Mouse (Mus musculus) CH12.LX (cell line): ENCODE data around the gene Hnrnpa0. TPM values are rescaled to one million over a fixed set of nuclear protein-coding genes. Genes with fewer than 3 reads are reported as not detected.

Source experiments
- DNase-seq: peaks from one replicate; pipeline ENCODE4 v3.0.0-alpha.2; 2013; ENCODE audit errors: extremely low read depth
- H3K27ac ChIP-seq: 2 replicates; pipeline ENCODE4 v1.5.1; 2012; ENCODE audit warnings: low read depth, mild to moderate bottlenecking, control low read depth, moderate library complexity; ENCODE audit not compliant: insufficient read depth
- H3K27me3 ChIP-seq: replicated peaks from 2 replicates; pipeline ENCODE3; 2012; ENCODE audit warnings: inconsistent platforms
- H3K36me3 ChIP-seq, 2 experiments: replicated peaks in 1 of 2; 2 replicates each; pipeline versions ENCODE3 to v1.6.1; 2012; ENCODE audit warnings: inconsistent platforms in 1 of 2, low read length in 1 of 2, mild to moderate bottlenecking in 1 of 2, mixed read lengths in 1 of 2, moderate library complexity in 1 of 2; ENCODE audit not compliant: control insufficient read depth in 1 of 2, insufficient read depth in 1 of 2
- H3K4me1 ChIP-seq, 2 experiments: 2 replicates each; pipeline ENCODE4 v1.6.1; 2012; ENCODE audit warnings: inconsistent platforms in 1 of 2, moderate library complexity in 1 of 2; ENCODE audit not compliant: insufficient read depth in 2 of 2, control insufficient read depth in 1 of 2
- H3K4me2 ChIP-seq: 2 replicates; pipeline ENCODE4 v1.6.1; 2012; ENCODE audit warnings: low read depth, mild to moderate bottlenecking, control low read depth; ENCODE audit not compliant: poor library complexity, insufficient read depth, severe bottlenecking
- H3K4me3 ChIP-seq, 3 experiments: fragments of 150-350 bp in 1 of 3; sonication (generic) in 1 of 3; replicated peaks in 1 of 3; 2 replicates each; pipeline versions ENCODE3 to v1.5.1; 2011 to 2012; ENCODE audit warnings: low read depth in 2 of 3, low read length in 2 of 3, mild to moderate bottlenecking in 2 of 3, moderate library complexity in 2 of 3, control low read depth in 1 of 3, improper control_type of control experiment in 1 of 3, inconsistent platforms in 1 of 3, mixed read lengths in 1 of 3; ENCODE audit not compliant: poor library complexity in 1 of 3
- H3K79me2 ChIP-seq: replicated peaks from 2 replicates; pipeline ENCODE4 v1.6.1; 2012; ENCODE audit warnings: mild to moderate bottlenecking, moderate library complexity; ENCODE audit not compliant: control insufficient read depth, poor library complexity, insufficient read depth, severe bottlenecking; ENCODE audit errors: extremely low read depth
- H3K9ac ChIP-seq: 2 replicates; pipeline ENCODE4 v1.6.1; 2012; ENCODE audit warnings: low read depth, mild to moderate bottlenecking, control low read depth, moderate library complexity; ENCODE audit not compliant: insufficient read depth
- H3K9me3 ChIP-seq: replicated peaks from 2 replicates; pipeline ENCODE3; 2012; ENCODE audit warnings: low read length, inconsistent platforms, mixed read lengths
- CHD1 ChIP-seq: IDR thresholded peaks from 2 replicates; pipeline ENCODE4 v1.6.1; 2012; ENCODE audit warnings: low read depth, low read length, improper control_type of control experiment, inconsistent platforms
- CTCF ChIP-seq, 2 experiments: IDR thresholded peaks in 1 of 2; conservative IDR thresholded peaks in 1 of 2; 2 replicates each; pipeline ENCODE4 v1.5.1; 2011 to 2012; ENCODE audit warnings: low read depth in 2 of 2, low read length in 2 of 2, improper control_type of control experiment in 1 of 2, inconsistent platforms in 1 of 2, mild to moderate bottlenecking in 1 of 2, moderate library complexity in 1 of 2
- E2F4 ChIP-seq: IDR thresholded peaks from 2 replicates; pipeline ENCODE4 v1.6.1; 2011; ENCODE audit warnings: low read depth, low read length, improper control_type of control experiment; ENCODE audit not compliant: insufficient replicate concordance
- ETS1 ChIP-seq: conservative IDR thresholded peaks from 2 replicates; pipeline ENCODE4 v1.6.1; 2012; ENCODE audit warnings: low read depth, mild to moderate bottlenecking, inconsistent platforms, low read length, improper control_type of control experiment, moderate library complexity
- JUN ChIP-seq: IDR thresholded peaks from 2 replicates; pipeline ENCODE4 v1.6.1; 2011; ENCODE audit warnings: low read depth, mild to moderate bottlenecking, low read length, improper control_type of control experiment, moderate library complexity; ENCODE audit not compliant: insufficient read depth
- JUND ChIP-seq: conservative IDR thresholded peaks from 2 replicates; pipeline ENCODE4 v1.6.1; 2011; ENCODE audit warnings: low read depth, low read length, improper control_type of control experiment
- MAX ChIP-seq: IDR thresholded peaks from 2 replicates; pipeline ENCODE4 v1.6.1; 2011; ENCODE audit warnings: low read length, improper control_type of control experiment
- NRF1 ChIP-seq: IDR thresholded peaks from 2 replicates; pipeline ENCODE4 v1.6.1; 2014; ENCODE audit warnings: low read depth, mild to moderate bottlenecking, inconsistent platforms, low read length, improper control_type of control experiment, moderate library complexity
- PAX5 ChIP-seq: IDR thresholded peaks from 2 replicates; pipeline ENCODE4 v1.6.1; 2012; ENCODE audit warnings: low read length, inconsistent platforms, mixed read lengths
- RAD21 ChIP-seq: IDR thresholded peaks from 2 replicates; pipeline ENCODE4 v1.6.1; 2011; ENCODE audit warnings: low read depth, mild to moderate bottlenecking, low read length, improper control_type of control experiment, moderate library complexity
- SMC3 ChIP-seq: IDR thresholded peaks from 2 replicates; pipeline ENCODE4 v1.6.1; 2011; ENCODE audit warnings: low read depth, low read length, improper control_type of control experiment
- TBP ChIP-seq: conservative IDR thresholded peaks from 2 replicates; pipeline ENCODE4 v1.6.1; 2011; ENCODE audit warnings: low read depth, low read length, improper control_type of control experiment
- UBTF ChIP-seq: IDR thresholded peaks from 2 replicates; pipeline ENCODE4 v1.6.1; 2012; ENCODE audit warnings: low read depth, mild to moderate bottlenecking, inconsistent platforms, low read length, improper control_type of control experiment, moderate library complexity
- USF2 ChIP-seq: conservative IDR thresholded peaks from 2 replicates; pipeline ENCODE4 v1.6.1; 2011; ENCODE audit warnings: low read depth, low read length, improper control_type of control experiment
- ZKSCAN1 ChIP-seq: IDR thresholded peaks from 2 replicates; pipeline ENCODE4 v1.6.1; 2012; ENCODE audit warnings: low read depth, inconsistent platforms, low read length, improper control_type of control experiment, borderline replicate concordance
- ZNF384 ChIP-seq: IDR thresholded peaks from 2 replicates; pipeline ENCODE4 v1.6.1; 2012; ENCODE audit warnings: low read depth, low read length, improper control_type of control experiment, inconsistent platforms
- dilution Hi-C: fragments of 300-500 bp; cut with MboI; formaldehyde crosslinking; loops from 2 replicates; pipeline ENCODE4 v1.14.3; 2020; ENCODE audit warnings: low sequenced_read_pairs; ENCODE audit not compliant: extremely low pct_unique_long_range_greater_than_20kb, extremely low pct_ligation_motif_present
- in situ Hi-C: fragments of 300-500 bp; cut with MboI; formaldehyde crosslinking; loops from 3 replicates; pipeline ENCODE4 v1.14.3; 2019; ENCODE audit warnings: low sequenced_read_pairs, low pct_ligation_motif_present, low pct_unique_long_range_greater_than_20kb, mixed read lengths
- polyA plus RNA-seq: library from polyadenylated mRNA; unstranded; fragments of >175 nt; gene quantifications from 2 replicates; pipeline ENCODE4 v1.2.1, GENCODE M21; 2012; ENCODE audit warnings: low read depth; ENCODE audit not compliant: insufficient read length
- total RNA-seq, 2 experiments: library from RNA; depleted of rRNA; stranded (reverse); fragments of 300-350 nt in 1 of 2; fragments of >200 nt in 1 of 2; gene quantifications; 2 replicates each; pipeline ENCODE4 v1.2.3; 2012 to 2014

Hnrnpa0 gene
- total and polyA plus RNA-seq, 3 experiments = 104 to 139 (median 126) TPM

GRCm38 (mm10) chr13:58127766-58128361 lies 492 bp downstream of the Hnrnpa0 start:
- H3K4me1 ChIP-seq = peaks cover 0 to 25% of the 10 kb centered on the region in 2 experiments; a peak in 3 of 4 replicates
- dilution Hi-C loops = no loop called here
- peak overlapping the region; percentile 86 to 98 (median 91) for H3K4me3 ChIP-seq
- TF ChIP-seq MAX (peak; percentile 57; the same call in 1 of the 2 replicates), JUN (no peak), CHD1 (peak; percentile 47; the same call in 1 of the 2 replicates), NRF1 (no peak)
- TF ChIP-seq, all 38 proteins: peak for 2
- DNase-seq = no peak
- Histone ChIP-seq H3K27me3 (no peaks in the 10 kb centered on the region), H3K79me2 (peaks cover 22% of the 10 kb centered on the region), H3K9me3 (no peaks in the 10 kb centered on the region), H3K4me2 (peak overlapping the region; percentile 12; the same call in 1 of the 2 replicates), H3K9ac (peak overlapping the region; percentile 92), H3K36me3 (peaks cover 0 to 9% of the 10 kb centered on the region in 2 experiments), H3K27ac (peak overlapping the region; percentile 89)
- in situ Hi-C loops = no loop called here

GRCm38 (mm10) chr13:58126862-58127765 lies 1.2 kb downstream of the Hnrnpa0 start:
- Histone ChIP-seq H3K79me2 (peaks cover 22% of the 10 kb centered on the region), H3K9ac (peak overlapping the region; percentile 92), H3K4me2 (peak overlapping the region; percentile 58; the same call in 1 of the 2 replicates), H3K4me3 (peak overlapping the region; percentile 86 to 98 (median 91)), H3K27ac (peak overlapping the region; percentile 89), H3K36me3 (peaks cover 0 to 9% of the 10 kb centered on the region in 2 experiments), H3K9me3 (no peaks in the 10 kb centered on the region), H3K4me1 (peaks cover 0 to 25% of the 10 kb centered on the region in 2 experiments; a peak in 3 of 4 replicates), H3K27me3 (no peaks in the 10 kb centered on the region)
- no peak for TF ChIP-seq PAX5
- peak; percentile 39; the same call in 1 of the 2 replicates for TF ChIP-seq UBTF
- DNase-seq = no peak
- dilution Hi-C loops = no loop called here
- in situ Hi-C loops = no loop called here

GRCm38 (mm10) chr13:58126126-58126525 lies 2.2 kb downstream of the Hnrnpa0 start:
- Histone ChIP-seq H3K4me2 (peak overlapping the region; percentile 64; the same call in 1 of the 2 replicates), H3K79me2 (peaks cover 22% of the 10 kb centered on the region), H3K4me3 (peak overlapping the region; percentile 37 to 91 (median 51)), H3K9me3 (no peaks in the 10 kb centered on the region), H3K4me1 (peaks cover 0 to 18% of the 10 kb centered on the region in 2 experiments; a peak in 3 of 4 replicates), H3K27ac (no peak overlapping the region), H3K27me3 (no peaks in the 10 kb centered on the region), H3K36me3 (peaks cover 0 to 9% of the 10 kb centered on the region in 2 experiments), H3K9ac (peak overlapping the region; percentile 92; the same call in 1 of the 2 replicates)
- peak; percentile 73 for DNase-seq
- in situ Hi-C loops = no loop called here
- TF ChIP-seq JUND = no peak
- TF ChIP-seq ZKSCAN1 = no peak
- TF ChIP-seq E2F4 = 0 out of 2 replicates have a peak, but pooled peaks have one; percentile 31
- TF ChIP-seq SMC3 = peak; percentile 10; the same call in 1 of the 2 replicates
- peak; percentile 79 to 87 for TF ChIP-seq CTCF (conservative IDR thresholded peaks at IDR 0.05 in 1 of 2, IDR thresholded peaks at IDR 0.05 in 1 of 2; ENCODE audit: low read depth in 2 of 2, low read length in 2 of 2)
- TF ChIP-seq USF2 = no peak
- 0 out of 2 replicates have a peak, but pooled peaks have one; percentile 19 for TF ChIP-seq TBP
- TF ChIP-seq ZNF384 = peak; percentile 78; the same call in 1 of the 2 replicates
- TF ChIP-seq RAD21 = peak; percentile 31
- no peak for TF ChIP-seq ETS1
- dilution Hi-C loops = no loop called here
